Mouse (Mus musculus) erythroblast, adult 5-6 weeks (primary cell): Measurements from ENCODE around the gene Pip4k2b. TPM values are rescaled to one million over a fixed set of nuclear protein-coding genes. Genes with fewer than 3 reads are reported as not detected.
A peak's percentile ranks its signal among the peaks of the same experiment; 100 is the strongest.

Experiments
- ATAC-seq: replicated peaks from 2 replicates; pipeline ENCODE4 v1.8.0; 2016; ENCODE audit warnings: moderate number of reproducible peaks, mild to moderate bottlenecking, moderate TSS enrichment, inconsistent platforms; ENCODE audit not compliant: poor library complexity, low FRiP score, severe bottlenecking
- total RNA-seq, 2 experiments: library from RNA; stranded (forward) in 1 of 2; stranded (reverse) in 1 of 2; fragments of 150-400 nt in 1 of 2; fragments of 200-764, 138-1000 nt in 1 of 2; gene quantifications; 2 replicates each; pipeline versions ENCODE4 v1.2.3 to v1.2.4; 2015 to 2017; ENCODE audit warnings: low replicate concordance in 2 of 2

The Pip4k2b gene
- total RNA-seq, 2 experiments from 2014 or later = 3.3 to 4.5 TPM

DNA sequence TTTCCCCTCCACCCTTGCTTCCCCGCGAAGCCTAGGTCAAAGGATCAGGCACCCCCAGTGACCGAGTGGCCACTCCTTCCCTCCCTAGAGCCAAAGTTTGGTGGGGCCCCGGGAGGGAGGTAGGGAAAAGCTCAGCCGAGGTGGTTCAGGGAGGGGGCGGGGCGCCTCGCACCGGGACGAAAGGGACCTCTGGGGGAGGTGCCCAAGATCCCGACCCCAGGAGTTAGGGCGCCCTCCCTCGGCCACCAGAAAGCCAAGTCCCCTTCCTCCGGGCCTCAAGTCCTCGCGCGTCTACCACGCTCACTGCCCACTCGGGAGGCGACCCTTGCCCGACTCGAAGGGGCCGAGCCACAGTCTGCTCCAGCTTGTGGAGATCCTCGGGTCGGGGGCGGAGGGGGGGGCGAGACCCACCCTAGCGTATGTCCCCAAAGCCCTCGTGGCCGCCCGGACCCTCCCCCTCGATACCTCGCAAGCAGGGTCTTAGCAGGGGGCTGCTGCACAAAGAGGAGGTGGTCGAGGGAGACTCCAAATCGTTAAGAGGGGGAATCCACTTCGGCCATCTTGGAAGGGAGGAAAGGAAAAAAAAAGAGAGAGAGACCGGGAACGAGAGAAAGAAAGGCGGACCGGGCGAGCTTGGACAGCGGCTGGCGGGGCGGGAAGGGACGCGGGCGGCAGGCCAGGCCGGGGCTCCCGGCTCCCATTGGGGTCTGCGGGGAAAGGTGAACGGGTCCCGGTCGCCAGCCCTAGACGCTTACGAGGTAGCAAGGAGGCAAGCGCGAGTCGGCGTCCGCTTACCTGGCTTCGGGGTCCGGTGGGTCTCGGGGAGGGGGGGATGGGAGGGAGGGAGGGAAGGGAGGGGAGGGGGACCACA, 45.5 kb downstream of the Pip4k2b start:
- ATAC-seq = no peak

DNA sequence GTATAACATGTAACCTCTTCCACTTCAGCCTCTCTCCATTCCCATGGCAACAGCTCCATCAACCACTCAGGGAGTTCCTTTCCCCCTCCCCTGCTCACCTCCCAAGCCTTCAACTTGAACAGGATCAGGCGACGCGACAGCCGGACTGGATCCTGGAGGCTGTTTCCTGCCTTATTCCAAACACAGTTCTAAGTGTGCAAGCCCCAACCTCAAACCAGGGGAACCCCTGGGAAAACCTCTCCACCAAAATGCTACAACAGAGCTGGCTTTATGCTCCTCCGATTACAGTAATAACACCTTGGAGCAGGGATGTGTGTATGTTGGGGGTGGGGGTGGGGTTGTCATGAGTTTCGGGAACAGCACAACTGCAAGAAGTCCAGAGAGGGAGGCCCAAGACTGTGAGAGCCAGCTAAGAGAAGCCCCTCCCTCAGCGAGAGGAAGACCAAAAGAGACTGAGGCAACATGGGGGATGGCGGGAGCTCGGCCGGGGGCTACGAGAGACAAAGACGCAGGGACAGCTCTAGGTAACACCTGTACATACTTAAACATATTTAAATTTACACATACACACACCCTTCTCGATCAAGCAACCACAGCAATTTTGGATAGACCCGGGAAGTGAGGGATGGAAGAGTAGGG, 46.5 kb downstream of the Pip4k2b start:
- ATAC-seq = no peak

DNA sequence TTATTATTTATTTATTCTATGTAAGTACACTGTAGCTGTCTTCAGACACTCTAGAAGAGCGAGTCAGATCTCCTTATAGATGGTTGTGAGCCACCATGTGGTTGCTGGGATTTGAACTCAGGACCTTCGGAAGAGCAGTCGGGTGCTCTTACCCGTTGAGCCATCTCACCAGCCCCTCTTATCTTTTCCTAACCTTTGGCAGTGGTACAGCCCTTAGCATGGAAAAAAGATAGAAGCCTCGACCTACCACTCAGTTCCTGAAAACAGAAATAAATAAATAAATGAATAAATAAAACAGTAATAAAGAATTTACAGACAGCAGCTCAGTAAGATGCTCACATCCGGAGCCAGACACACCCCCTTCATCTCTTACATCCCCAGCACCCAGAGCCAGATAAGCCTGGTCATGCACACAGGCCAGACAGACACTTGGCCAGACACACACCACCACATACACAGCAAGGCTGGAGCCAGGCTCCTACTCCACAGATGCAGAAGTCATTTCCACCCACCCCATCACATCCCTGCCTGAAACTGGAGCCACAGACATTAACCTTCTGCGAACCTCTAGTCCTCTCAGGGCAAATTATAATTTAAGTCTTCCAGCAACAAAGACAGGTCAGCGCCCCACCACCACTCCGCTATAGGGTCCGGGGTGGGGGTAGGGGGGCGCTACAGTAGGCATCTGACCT, 47.2 kb downstream of the Pip4k2b start:
- no peak for ATAC-seq

DNA sequence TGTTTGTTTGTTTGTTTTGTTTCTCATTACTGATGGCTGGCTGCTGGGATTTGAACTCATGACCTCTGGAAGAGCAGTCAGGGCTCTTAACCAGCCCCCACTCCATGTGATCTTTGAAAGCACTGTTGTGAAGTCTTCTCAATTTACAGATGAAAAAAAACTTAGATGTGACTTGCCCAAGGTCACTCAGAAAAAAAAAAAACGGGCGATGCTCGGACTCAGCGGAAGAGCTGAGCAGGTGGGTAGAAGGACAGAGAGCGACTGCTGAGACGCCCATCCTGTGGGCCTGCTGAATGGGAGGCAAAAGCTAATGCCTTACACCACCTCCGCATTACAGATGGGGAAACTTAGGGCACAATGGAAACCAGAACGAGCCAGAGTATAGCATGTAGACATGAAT, 47.8 kb downstream of the Pip4k2b start:
- no peak for ATAC-seq

DNA sequence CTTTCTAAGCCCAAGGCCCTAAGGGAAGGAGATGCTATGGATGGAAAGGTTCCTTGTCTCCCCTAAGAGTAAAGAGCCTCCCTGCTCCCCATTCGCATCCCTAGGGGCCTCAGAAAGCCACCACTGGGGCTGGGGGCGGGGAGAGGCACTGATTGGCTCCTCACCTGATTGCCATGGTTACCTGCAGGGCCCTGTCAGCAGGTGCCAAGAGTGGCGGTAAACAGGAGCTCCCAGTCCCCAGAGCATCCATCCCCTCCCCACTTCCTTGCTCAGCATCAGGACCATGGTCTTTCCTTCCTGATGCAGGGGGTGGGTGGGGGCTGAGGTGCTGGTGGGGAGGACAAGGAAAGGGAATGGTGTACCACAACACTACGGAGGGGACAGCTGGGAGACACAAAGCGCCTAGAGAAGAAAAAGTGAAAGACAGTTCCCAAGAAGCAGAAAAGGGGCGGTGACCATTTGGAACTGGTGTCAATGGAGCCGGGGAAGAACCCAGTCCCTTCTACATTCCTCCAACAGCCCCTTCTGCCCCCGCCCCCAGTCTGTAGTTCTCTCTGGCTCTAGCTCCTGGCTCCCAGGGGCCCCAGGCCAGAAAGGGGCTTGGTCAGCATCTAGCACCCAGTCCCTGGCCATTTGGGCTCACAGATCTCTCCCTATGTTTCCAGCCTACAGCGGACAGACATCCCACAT, 48.6 kb downstream of the Pip4k2b start:
- no peak for ATAC-seq

DNA sequence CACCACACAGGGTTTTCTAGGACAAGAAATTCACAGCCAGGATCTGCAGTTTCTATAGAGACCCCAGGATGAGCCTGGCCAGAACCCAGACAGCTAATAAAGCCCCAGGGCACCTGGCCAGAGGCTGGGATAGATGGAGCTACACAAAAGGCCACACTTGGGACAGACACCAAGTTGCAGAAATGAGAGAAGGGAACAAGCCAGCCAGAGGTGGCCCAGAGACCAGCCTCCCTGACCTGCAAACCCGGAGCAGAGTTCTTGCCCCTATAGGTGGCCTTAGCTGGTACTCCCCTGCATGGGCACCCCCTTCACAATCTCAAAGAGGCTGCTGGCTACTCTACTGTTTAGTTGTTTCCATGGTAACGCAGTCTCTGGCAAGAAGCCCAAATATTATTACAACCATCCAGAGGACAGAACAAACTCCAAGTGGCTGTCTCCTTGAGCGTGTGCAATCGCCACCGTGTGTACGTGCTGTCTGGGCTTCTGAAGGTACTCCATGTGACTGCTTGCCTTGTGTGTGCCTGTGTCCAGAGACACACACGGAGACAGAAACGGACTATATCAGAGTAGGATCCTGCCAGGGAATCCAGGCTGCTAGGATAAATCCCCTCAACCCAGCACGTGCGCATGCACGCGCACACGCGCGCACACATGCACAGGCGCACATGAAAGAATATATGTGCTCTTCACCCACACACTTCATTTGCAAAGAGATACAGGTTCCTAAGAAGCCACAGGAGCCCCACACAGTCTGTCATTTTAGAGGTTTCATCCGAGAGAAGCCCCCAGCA, 49.4 kb downstream of the Pip4k2b start:
- no peak for ATAC-seq

DNA sequence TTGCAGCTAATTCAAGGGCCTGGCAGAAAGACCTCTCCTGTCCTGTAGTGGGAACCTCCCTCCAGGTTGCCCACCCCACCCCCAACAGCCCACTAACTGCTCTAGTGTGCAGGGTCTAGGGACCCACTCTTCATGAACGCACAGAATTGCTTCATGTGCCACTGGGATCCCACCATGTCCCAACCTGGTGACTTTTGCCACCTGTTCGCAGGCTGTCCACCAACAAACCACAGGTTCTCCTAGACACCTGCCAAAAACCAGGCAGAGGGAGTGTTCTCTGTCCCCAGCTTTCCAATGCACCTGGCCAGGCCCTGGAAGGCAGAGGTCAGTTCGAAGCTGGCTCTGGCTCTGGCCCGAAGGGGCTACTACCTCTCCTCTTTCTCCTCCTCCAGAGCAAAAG, 50.1 kb downstream of the Pip4k2b start:
- ATAC-seq = no peak

DNA sequence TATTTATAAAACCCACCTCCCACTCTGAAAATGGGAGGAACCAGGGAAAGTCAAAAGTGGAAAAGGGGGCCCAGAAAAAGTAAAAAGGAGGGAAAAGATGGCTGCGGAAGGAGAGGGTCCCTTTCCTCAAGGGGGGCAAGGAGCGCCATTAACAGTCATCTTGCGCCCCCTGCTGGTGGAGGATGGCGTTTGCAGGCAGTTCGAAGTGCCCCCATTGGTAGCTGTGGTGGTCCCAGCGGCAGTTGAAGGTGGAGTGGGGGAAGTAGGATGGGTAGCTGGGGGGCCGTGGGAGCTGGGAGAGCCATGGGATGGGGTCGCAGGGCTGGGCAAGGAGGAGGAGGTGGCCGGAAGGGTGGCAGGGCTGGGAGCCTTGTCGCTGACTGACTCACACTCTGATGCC, 54.6 kb downstream of the Pip4k2b start:
- peak; percentile 41; the same call in 1 of the 2 replicates for ATAC-seq

DNA sequence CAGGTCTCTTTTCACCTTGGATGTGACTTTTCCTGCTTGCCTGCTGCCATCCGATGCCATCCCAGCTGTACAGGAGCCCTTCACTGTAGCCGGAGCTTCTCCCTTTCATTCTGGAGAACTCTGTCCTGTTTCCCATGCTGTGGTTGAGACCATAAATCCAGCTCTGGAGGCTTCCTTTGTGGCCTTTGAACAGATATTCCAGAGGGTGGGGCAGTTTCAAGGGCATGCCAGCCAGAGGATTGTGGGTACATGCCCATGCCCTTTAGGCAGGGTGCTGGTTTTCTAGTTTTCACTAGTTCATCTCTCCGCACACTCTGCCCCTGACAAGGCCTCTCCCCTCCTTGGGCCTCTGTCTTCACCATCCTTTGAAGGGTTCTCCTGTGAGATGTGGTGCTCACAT, 57.4 kb downstream of the Pip4k2b start:
- no peak for ATAC-seq

DNA sequence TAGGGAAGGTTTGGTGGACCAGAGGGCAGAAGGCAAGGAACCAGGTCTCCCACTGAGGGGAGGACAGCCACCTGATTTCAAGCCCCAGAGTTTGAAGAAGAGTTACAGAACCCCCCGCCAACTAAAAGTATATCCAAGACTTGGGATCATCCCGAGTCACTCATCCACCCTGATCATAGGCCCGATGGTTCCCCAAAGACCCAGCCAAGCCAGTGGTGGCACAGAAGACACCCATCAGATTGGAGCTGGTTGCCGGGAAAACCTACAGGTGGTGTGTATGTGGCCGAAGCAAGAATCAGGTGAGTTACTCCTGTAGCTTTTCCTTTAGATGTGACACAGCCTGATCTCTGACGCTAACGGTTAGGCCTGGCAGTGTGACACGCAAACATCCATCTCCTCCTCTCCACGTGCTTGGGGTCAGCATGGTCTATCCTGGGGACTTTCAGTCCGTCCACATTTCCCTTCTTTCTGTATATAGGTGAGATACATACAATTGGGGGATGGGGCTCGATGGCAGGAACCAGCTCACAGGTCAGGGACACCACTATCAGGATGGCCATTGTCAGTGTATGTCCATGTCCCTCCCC, 58.1 kb downstream of the Pip4k2b start:
- ATAC-seq = no peak

DNA sequence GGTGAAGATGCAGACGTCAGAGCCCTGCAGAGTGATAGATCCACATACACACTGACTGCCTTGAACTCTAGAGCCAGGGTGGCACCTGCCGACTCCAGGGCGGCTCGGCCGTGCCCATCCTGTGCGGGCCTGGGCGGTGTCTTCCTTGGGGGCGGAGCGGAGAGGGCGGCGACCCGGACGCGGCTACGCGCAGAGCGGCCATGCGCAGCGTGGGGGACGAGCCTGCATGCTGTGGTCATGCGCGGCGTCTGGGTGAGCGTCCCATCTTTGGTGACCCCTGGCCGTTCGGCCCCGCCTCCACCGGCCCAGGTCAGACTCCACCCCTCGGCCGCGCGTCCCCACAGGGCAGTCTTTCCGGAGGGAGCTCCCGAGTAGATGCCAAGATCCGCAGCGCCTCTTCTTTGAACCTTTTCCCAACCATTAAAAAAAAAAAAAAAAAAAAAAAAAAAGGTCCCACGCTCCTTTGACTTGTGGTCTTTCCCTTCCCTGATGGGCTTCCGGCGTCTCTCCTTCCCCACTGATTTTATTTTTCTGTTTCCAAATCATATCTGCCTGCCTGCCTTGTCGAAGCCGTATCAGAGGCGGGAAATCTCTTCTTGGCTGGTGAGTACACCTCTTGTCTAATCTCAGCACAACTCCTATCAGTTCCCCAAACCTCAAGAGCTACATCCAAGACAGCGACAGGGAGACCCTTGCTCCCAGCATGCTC, 58.7 kb downstream of the Pip4k2b start, which contains the start of gene Cisd3:
Gene Cisd3 (plus strand): TSS at position 214 of the 709 bp plus-strand sequence.
- ATAC-seq = 0 out of 2 replicates have a peak, but pooled peaks have one; percentile 42

DNA sequence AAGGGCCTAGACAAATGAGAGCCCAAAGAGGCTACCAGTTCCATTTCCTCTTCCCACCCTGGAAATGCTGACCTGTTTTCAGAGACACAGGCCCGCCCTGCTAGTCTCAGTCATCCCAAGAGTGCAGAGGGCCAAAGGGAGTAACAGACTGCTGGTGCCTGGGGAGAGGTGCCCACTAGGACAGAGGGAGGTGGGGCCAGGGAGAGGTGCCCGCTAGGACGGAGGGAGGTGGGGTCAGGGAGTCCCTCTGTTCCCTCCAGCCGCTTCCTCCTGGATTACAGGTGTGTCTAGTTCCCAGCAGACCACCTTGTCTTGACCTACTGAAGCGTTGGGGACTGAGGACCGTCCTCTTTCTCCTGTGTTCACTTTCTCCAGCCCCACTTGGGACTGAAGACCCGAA, 59.7 kb downstream of the Pip4k2b start:
- no peak for ATAC-seq

DNA sequence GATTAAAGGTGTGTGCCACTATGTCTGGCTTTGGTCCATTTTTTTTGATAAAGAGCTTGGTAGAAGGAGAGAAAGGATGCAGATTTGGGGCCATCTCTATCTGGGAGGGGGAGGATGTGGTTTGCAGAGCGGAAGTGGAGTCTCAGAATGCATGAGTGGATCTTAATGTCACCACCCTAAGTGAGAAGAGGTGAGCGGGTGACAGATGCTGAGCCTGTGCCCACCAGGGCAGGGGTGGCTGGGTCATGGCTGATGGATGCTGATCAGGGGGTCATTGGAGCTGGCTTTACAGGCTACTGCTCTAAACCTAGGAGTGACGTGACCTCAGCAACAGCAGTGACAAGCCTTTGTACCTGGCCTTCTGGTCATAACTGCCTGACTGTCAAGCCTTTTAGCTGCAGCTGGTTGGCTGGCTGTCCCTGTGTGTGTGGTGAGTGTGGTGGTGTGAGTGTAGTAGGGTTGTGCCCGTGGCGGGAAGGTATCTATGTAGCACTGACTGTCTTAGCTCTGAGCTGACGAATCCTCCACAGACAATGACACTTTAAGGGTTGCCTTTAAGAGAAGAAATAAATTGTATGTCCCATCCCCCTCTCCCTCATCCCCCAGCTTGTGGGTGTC, 60.3 kb downstream of the Pip4k2b start:
- ATAC-seq = no peak

DNA sequence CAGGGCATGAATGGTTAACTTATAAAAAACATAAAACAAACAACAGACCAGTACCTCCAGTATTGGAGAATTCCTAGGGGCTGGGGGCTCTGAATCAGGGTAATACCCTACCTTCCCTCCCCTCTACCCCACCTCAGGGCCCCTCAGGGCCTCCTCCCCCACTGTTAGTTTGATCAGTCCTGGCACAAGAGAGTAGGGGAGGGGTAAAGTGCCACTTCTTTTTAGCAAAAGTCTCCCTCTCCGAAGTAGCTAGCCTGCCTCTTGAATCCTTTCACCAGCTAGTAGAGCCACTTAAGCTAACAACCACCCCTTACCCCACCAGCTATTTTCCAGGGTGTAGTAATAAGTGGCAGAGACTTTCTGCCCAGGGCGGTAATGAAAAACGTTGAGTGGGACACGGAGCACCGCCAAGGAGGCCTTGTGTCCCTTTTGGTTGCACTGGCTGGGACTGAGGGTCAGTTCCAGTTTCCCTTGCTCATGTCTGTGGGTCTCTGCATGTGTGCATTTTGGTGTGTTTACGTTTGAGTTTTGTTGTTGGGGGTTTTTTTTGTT, 61.9 kb downstream of the Pip4k2b start:
- no peak for ATAC-seq

DNA sequence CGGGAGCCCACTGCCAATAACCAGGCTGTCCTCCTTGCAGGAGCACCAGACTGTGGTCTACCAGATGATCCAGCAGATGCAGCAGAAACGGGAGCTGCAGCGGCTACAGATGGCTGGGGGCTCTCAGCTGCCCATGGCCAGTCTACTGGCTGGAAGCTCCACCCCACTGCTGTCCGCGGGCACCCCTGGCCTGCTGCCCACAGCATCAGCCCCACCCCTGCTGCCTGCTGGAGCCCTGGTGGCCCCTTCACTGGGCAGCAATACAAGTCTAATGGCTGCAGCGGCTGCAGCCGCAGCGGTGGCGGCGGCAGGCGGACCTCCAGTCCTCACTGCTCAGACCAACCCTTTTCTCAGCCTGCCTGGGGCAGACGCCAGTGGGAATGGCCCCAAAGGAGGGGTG, 64.1 kb downstream of the Pip4k2b start:
- no peak for ATAC-seq

DNA sequence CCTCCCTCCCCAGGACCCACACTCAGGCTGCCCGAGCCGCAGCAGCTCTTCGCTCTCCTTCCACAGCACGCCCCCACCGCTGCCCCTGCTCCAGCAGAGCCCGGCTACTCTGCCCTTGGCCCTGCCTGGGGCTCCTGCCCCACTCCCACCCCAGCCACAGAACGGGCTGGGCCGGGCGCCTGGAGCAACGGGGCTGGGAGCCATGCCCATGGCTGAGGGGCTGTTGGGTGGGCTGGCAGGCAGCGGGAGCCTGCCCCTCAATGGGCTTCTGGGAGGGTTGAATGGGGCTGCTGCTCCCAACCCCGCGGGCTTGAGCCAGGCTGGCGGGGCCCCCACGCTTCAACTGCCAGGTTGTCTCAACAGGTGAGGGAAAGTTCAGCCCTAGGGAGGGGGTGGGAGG, 66.2 kb downstream of the Pip4k2b start:
- no peak for ATAC-seq

DNA sequence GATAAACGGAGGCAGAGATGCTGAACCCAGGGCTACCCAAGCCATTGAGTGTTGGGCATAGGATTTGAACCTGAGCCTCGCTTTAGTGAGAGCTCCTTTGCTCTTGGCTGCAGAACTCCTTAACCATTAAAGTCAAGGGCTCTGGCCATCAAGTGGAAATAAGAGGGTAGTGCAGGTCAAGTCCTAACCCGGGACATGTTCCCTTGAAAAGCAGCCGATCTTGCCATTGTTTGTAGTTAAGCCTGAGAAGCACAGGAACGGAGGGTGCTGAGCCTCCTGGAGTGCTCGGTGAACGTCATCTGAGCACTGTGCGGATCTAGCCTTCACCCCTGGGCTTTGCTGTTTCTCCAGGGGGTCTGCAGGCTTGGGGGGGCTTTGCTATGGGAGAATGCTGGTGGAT, 66.7 kb downstream of the Pip4k2b start:
- no peak for ATAC-seq

DNA sequence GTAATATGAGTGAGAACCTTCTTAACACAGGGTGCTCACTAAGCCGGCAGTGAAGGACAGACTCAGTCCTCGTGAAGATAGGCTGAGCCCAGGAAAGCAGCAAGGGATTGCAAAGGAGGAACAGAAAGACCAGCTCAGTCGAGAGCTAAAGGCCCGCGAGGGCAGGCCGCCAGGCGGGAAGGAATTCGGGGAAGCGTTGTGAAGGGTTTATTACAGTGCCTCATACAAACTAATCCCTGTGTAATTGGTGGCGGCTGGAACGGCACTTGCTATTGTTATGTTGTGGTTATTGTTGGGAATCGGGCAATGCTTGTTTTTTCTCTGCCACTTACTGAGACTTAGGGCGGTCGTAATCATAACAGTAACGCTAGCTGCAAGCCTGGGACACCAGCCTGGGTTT, 67.1 kb downstream of the Pip4k2b start:
- ATAC-seq = no peak
